Mouse (Mus musculus): Measurements from ENCODE around the gene Thegl. TPM values are rescaled to one million over a fixed set of nuclear protein-coding genes. Genes with fewer than 3 reads are reported as not detected.
"Not testable (repeated sequence)": the region's sequence is repeated elsewhere in the genome, so short reads cannot be mapped to it uniquely, and the experiment has no call there.

The Thegl gene
- polyA plus RNA-seq, 1 experiment from 2014 or later, result not detected

DNA sequence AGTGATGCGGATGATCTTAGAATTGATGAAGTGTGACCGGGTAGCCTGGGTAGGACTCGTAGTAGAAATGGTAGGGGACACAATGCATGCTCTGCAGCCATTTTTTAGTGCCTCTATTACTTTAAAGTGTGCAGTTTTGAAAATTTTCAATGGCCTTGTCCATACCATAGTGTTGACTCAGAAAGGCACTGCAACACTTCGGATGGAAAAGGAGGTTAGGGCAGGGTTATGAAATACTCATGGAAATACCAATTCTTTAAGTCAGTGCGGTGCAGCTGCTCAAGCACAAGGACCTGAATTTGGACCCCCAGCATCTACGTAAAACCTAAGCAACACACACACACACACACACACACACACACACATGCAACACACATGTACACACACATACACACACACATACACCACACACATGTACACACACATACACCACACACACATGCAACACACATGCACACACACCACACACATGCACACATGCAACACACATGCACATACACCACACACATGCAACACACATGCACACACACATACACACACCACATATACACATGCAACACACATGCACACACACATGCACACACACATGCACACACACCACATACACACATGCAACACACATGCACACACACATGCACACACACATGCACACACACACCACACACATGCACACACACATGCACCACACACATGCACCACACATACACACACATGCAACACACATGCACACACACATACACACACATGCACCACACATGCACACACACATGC is 11.6 kb upstream of the Thegl start, which contains the start of gene Arl9:
TSS of gene Arl9 (plus strand) at position 5 of the 771 bp plus-strand sequence.
- H3K4me1 ChIP-seq, result no peaks in the 10 kb centered on the region
- H3K36me3 ChIP-seq, result peaks cover 24% of the 10 kb centered on the region
- H3K4me3 ChIP-seq, result no peak within 1 kb of the TSS
- DNase-seq (ENCODE audit: low spot score), result no peak
- no peak within 1 kb of the TSS for H3K27ac ChIP-seq
- H3K9me3 ChIP-seq (replicated peaks), result no peaks in the 10 kb centered on the region
- WGBS, result 96% methylated on average over 6 of the region's 6 CpGs
- H3K27me3 ChIP-seq (ENCODE audit: low read depth, poor library complexity, severe bottlenecking), result no peaks in the 10 kb centered on the region

DNA sequence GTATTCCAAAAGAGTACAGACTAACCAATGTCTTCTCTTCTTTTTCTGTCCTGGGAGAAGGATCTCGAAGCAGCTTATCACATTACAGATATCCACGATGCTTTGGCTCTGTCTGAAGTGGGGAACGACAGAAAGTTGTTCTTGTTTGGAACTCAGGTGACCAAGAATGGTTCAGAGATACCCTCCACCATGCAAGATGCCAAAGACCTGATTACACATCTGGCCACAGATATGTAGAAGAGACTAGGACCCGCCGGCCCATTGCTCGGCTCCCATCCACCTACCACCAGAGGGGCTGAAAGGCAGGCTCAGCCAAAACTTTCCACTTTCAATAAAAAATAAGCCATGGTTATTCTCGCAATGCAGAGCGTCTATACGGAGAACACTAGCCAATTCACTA is 5.5 kb upstream of the Thegl start:
- Histone ChIP-seq H3K4me3 (no peak overlapping the region), H3K27me3 (ENCODE audit: low read depth, poor library complexity, severe bottlenecking) (no peaks in the 10 kb centered on the region), H3K9me3 (replicated peaks) (no peaks in the 10 kb centered on the region), H3K27ac (no peak overlapping the region), H3K36me3 (no peaks in the 10 kb centered on the region), H3K4me1 (no peaks in the 10 kb centered on the region)
- DNase-seq (ENCODE audit: low spot score), result no peak
- WGBS, result 92% methylated on average over 9 of the region's 9 CpGs

DNA sequence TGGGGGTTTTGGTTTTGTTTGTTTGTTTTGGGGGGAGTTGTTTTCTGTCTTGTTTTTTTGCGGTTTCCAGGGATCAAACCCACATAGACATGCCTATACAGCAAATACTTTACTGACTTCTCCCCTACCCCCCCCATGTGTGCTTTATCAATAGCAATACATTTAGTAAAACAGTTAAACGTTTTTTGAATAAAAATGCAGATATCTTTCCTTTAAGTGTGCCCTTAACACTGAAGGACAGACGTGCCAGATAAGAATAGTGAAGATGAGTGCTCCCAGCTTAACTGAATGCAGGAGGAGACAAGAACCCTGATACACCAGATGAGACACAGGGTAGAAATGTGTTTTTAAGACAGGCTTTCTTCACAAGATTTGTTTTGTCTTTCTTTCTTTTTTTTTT is 4.7 kb upstream of the Thegl start:
- no peak overlapping the region for H3K4me3 ChIP-seq
- H3K27ac ChIP-seq, result no peak overlapping the region
- H3K4me1 ChIP-seq, result peaks cover 6% of the 10 kb centered on the region
- H3K36me3 ChIP-seq, result no peaks in the 10 kb centered on the region
- H3K27me3 ChIP-seq (ENCODE audit: low read depth, poor library complexity, severe bottlenecking), result peaks cover 1% of the 10 kb centered on the region; the same call in 1 of the 2 replicates
- no peak for DNase-seq (ENCODE audit: low spot score)
- 70% methylated on average over 3 of the region's 3 CpGs for WGBS
- H3K9me3 ChIP-seq (replicated peaks), result no peaks in the 10 kb centered on the region

DNA sequence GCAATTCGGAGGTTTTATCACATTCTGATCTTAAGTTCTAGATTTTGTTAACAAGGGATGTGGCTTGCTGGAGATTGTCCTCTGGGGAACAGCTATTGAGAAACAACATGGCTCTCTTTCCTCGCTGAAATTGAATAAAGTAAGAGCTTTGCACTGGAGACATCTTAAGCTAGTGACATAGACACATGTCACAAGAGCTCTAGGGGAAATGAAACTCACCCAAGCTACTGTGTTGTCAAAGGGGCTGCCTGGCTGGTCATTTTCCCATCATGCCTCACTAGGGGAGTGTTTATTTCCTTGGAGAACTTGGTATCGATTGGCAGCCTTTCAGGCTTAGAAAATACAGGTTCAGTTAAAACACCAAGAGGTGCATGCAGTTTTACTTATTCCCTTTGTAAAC is 2.7 kb upstream of the Thegl start:
- Histone ChIP-seq H3K4me1 (peaks cover 6% of the 10 kb centered on the region), H3K27ac (no peak overlapping the region)
- DNase-seq (ENCODE audit: low spot score), result no peak

DNA sequence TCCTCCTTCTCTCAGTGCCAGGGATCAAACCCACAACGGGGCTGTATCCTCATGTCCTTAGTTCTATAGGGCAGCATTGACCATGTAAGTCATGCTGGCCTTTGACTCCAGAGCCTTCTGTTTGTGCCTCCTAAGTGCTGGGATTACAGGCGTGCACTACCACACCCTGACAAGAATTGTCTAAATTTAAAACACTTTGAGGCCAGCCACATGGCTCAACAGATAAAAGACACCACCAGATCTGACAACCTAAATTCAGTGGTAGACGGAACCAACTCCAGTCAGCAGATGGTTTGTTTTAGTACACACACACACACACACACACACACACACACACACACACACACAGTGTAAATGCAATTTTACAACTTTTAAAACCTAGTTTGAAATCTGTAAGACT is 12.2 kb downstream of the Thegl start:
- WGBS, result 80% methylated on average over 3 of the region's 3 CpGs
- Histone ChIP-seq H3K27me3 (ENCODE audit: low read depth, poor library complexity, severe bottlenecking) (no peaks in the 10 kb centered on the region), H3K9me3 (replicated peaks) (no peaks in the 10 kb centered on the region), H3K4me3 (no peak overlapping the region), H3K27ac (no peak overlapping the region), H3K36me3 (no peaks in the 10 kb centered on the region), H3K4me1 (no peaks in the 10 kb centered on the region)
- DNase-seq (ENCODE audit: low spot score), result no peak

More for the DNA sequence above, 2.7 kb upstream of the Thegl start:
- Histone ChIP-seq H3K4me3 (no peak overlapping the region), H3K27me3 (ENCODE audit: low read depth, poor library complexity, severe bottlenecking) (peaks cover 17% of the 10 kb centered on the region; the same call in 1 of the 2 replicates), H3K9me3 (replicated peaks) (no peaks in the 10 kb centered on the region), H3K36me3 (no peaks in the 10 kb centered on the region)
- WGBS, result 82% methylated on average over 3 of the region's 3 CpGs

DNA sequence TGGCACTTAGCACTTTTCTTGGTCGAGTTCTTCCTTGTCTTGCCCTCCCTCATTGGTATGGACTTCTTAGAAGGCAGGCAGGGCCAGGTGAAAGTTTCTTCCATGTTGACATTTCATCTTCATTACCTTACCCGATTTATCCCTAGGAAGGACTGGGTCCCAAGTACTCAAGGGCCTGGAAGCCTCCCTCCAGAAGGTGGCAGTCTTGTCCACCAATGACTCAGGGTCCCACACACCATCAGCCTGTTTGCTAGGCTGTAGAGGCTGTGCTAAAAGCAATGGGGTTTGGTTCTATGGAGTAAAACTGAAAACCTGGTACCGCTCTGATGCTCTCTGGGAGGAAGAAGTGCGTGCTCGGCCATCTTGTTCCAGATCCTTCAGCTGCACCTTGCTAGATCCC is 13.9 kb downstream of the Thegl start:
- no peak for DNase-seq (ENCODE audit: low spot score)
- H3K36me3 ChIP-seq, result no peaks in the 10 kb centered on the region

DNA sequence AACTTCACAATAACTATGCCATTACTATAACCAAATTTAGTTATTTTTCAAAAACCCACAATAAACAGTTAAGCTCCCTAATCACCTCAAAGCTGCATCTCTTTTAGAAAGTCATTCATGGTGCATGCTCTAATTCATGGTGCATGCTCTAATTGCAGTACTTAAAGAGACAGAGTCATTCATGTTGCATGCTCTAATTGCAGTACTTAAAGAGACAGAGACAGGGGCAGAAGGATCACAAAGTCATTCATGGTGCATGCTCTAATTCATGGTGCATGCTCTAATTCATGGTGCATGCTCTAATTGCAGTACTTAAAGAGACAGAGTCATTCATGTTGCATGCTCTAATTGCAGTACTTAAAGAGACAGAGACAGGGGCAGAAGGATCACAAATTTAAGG is 19.3 kb downstream of the Thegl start:
- not testable (repeated sequence) for H3K36me3 ChIP-seq; H3K27ac ChIP-seq; H3K4me3 ChIP-seq; H3K27me3 ChIP-seq (ENCODE audit: low read depth, poor library complexity, severe bottlenecking); DNase-seq (ENCODE audit: low spot score); H3K9me3 ChIP-seq (replicated peaks); H3K4me1 ChIP-seq

More for the DNA sequence above, 13.9 kb downstream of the Thegl start:
- H3K9me3 ChIP-seq (replicated peaks), result no peaks in the 10 kb centered on the region
- no peaks in the 10 kb centered on the region for H3K4me1 ChIP-seq
- H3K27me3 ChIP-seq (ENCODE audit: low read depth, poor library complexity, severe bottlenecking), result no peaks in the 10 kb centered on the region
- no peak overlapping the region for H3K27ac ChIP-seq
- no peak overlapping the region for H3K4me3 ChIP-seq
- WGBS, result 79% methylated on average over 5 of the region's 5 CpGs

DNA sequence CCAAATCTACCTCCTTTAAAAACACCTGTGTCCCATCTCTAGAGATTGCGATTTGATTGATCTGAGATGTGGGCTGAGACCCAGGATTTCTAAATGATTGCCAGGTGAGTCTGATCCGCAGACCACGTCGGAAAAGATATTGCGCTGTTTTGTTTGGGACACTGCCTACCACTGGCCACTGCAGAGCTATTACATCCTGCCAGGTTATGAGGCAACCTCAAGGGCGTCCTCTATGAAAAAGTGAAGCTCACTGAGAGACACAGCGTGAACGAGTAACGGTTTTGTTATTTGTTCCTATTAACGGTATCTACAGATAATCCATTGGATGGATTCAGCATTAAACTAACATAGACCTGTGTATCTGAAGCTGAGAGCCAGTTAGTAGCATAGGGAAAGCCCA is 22.6 kb downstream of the Thegl start:
- DNase-seq (ENCODE audit: low spot score), result no peak
- no peak overlapping the region for H3K27ac ChIP-seq
- 90% methylated on average over 10 of the region's 10 CpGs for WGBS
- no peaks in the 10 kb centered on the region for H3K36me3 ChIP-seq
- no peak overlapping the region for H3K4me3 ChIP-seq
- no peaks in the 10 kb centered on the region for H3K27me3 ChIP-seq (ENCODE audit: low read depth, poor library complexity, severe bottlenecking)
- no peaks in the 10 kb centered on the region for H3K4me1 ChIP-seq
- H3K9me3 ChIP-seq (replicated peaks), result no peaks in the 10 kb centered on the region

DNA sequence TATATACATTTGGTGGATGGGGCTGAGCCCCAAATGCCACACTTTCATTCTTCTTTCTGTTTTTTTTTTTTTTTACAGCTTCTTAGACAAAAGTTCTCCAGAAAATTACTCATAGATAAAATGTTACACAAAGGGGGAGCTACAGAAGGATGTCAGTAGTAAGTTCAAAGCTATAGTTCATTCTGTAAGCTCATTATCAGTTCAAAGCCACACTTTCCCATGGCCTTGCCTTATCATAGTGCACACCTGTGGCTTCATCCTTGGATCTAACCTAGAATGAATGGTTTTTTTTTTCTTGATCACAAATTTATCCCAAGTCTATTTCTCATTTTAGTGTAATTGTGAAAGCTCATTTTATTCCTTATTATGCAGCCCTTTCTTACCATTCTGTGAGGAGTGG is 23.6 kb downstream of the Thegl start:
- H3K27ac ChIP-seq, result no peak overlapping the region
- DNase-seq (ENCODE audit: low spot score), result no peak
- no peaks in the 10 kb centered on the region for H3K36me3 ChIP-seq
- no peaks in the 10 kb centered on the region for H3K9me3 ChIP-seq (replicated peaks)
- no peaks in the 10 kb centered on the region for H3K4me1 ChIP-seq
- H3K27me3 ChIP-seq (ENCODE audit: low read depth, poor library complexity, severe bottlenecking), result no peaks in the 10 kb centered on the region
- H3K4me3 ChIP-seq, result no peak overlapping the region

DNA sequence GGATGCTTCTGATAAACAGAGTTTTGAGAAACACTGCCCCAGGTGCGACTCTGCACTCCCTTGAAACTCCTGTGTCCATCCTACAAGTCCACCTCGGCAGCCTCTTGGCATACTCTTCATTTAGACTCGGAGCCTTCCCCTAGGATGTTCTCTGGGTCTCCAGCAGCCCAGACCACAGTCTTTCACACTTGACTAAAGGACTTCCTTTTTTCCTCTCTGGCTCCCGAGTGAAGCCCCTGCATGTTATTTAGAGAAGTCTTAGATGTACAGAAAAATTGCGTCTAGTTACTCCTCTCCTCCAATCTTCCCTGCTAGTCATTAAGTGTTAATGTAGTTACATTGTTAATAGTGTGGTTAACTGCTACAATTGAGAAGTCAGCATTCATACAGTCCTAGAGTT is 28.5 kb downstream of the Thegl start:
- no peak for DNase-seq (ENCODE audit: low spot score)
- H3K27ac ChIP-seq, result no peak overlapping the region
- H3K36me3 ChIP-seq, result no peaks in the 10 kb centered on the region
- H3K9me3 ChIP-seq (replicated peaks), result no peaks in the 10 kb centered on the region
- H3K4me1 ChIP-seq, result no peaks in the 10 kb centered on the region
- no peak overlapping the region for H3K4me3 ChIP-seq
- no peaks in the 10 kb centered on the region for H3K27me3 ChIP-seq (ENCODE audit: low read depth, poor library complexity, severe bottlenecking)
- 75% methylated on average over 5 of the region's 5 CpGs for WGBS

DNA sequence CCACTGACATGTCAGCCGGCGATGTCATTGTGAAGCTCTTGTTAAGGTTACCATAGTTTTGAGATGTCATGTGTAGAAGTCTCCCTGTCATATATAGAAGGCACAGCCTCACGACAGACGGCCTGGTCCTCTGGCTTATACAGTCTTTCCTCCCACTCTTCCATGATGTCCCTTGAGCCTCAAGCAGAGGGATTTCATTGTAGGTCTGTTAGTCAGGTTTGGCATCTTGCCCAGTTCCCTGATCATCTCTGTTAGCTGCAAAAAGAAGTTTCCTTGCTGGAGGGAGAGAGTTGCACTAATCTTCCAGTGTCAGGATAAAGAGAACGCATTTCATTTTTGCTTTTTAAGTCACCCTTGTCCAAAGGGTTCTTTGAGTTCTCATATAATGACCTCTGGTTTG is 36.8 kb downstream of the Thegl start:
- no peak for DNase-seq (ENCODE audit: low spot score)
- WGBS, result 92% methylated on average over 5 of the region's 5 CpGs

DNA sequence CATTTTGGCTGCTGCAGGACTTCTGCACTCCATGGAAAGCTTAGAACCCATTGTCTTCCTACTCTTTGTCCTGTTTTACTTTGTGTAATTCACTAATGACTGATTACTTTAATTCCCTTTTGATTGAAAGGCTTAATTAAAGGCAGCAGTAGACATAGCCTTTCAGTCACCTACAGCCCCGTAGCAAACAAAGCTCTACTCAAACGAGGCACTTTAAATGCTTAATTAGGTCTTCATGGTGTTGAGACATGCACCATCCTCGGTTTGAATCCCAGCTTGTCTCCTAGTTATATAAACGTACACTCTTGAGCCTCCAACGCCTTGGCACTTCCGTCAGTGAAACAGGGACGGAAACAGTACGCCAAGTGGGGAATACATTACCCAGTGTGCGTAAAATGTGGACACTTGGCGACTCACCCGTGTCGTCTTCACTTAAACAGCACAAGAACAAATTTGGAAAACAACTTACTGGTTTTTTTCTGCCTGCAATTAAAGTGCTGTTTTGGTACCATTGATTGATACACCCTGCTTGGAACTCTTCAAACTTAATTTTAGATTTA is 41.1 kb downstream of the Thegl start:
- no peak for DNase-seq (ENCODE audit: low spot score)
- H3K27me3 ChIP-seq (ENCODE audit: low read depth, poor library complexity, severe bottlenecking), result no peaks in the 10 kb centered on the region
- no peak overlapping the region for H3K27ac ChIP-seq
- WGBS, result 76% methylated on average over 12 of the region's 12 CpGs
- H3K36me3 ChIP-seq, result no peaks in the 10 kb centered on the region
- no peaks in the 10 kb centered on the region for H3K9me3 ChIP-seq (replicated peaks)
- H3K4me1 ChIP-seq, result peaks cover 6% of the 10 kb centered on the region; the same call in 1 of the 2 replicates
- H3K4me3 ChIP-seq, result no peak overlapping the region

More for the DNA sequence above, 36.8 kb downstream of the Thegl start:
- no peaks in the 10 kb centered on the region for H3K27me3 ChIP-seq (ENCODE audit: low read depth, poor library complexity, severe bottlenecking)
- H3K27ac ChIP-seq, result no peak overlapping the region
- no peaks in the 10 kb centered on the region for H3K4me1 ChIP-seq
- no peaks in the 10 kb centered on the region for H3K36me3 ChIP-seq
- no peaks in the 10 kb centered on the region for H3K9me3 ChIP-seq (replicated peaks)
- H3K4me3 ChIP-seq, result no peak overlapping the region

DNA sequence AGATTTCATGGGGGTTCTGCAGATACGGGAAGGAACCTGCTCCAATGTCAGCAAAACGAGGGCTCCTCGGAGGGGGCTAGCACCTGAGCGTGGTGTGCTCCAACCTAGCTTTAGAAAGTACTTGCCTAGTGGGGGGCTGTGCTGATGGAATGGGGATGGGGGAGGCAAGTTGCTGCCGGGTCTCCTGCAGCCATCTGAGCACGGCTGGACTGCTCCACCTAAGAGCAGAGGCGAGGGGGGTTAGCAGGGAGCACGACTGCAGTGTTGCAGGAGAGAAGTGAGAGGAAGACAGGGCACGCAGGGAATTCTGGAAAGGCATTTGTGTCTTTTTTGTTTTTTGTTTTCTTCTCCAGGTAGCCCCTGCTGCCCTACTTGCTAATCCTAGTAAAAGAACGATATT is 44.5 kb downstream of the Thegl start:
- no peaks in the 10 kb centered on the region for H3K36me3 ChIP-seq
- peaks cover 6% of the 10 kb centered on the region; the same call in 1 of the 2 replicates for H3K4me1 ChIP-seq
- no peaks in the 10 kb centered on the region for H3K27me3 ChIP-seq (ENCODE audit: low read depth, poor library complexity, severe bottlenecking)
- H3K27ac ChIP-seq, result peak overlapping the region; percentile 25; the same call in 1 of the 2 replicates
- no peak overlapping the region for H3K4me3 ChIP-seq
- 48% methylated on average over 10 of the region's 10 CpGs for WGBS
- no peak for DNase-seq (ENCODE audit: low spot score)
- no peaks in the 10 kb centered on the region for H3K9me3 ChIP-seq (replicated peaks)
